Mouse (Mus musculus): Measurements from ENCODE around the gene Gpr68.

DNA sequence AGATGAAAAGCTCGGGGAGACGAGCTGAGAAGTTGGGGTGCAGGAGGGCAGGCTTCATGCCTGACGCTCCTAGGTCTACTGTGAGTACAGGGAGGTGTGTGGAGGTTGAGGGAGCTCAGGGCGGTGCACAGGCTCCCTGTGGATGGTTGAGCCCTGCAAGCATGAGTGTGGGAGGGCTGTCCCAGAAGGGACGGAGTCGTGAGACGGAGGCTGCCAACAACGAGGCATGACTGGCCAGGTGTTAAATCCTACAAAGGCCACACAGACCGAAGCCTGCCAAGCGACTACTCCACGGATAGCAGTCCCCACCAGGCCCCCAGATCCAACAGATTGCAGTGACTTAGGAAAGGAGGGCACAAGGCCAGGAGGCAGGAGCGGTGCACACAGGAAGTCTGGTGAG lies 2.7 kb upstream of the Gpr68 start:
- TF ChIP-seq GATA1 (IDR thresholded peaks at IDR 0.05; ENCODE audit: borderline replicate concordance, low read length) (no peak), FLI1 (IDR thresholded peaks at IDR 0.05; ENCODE audit: low read length) (no peak)

Measured in megakaryocyte, embryonic 14.5 days (primary cell).